Mouse (Mus musculus): ENCODE results near the gene 2810004N23Rik.

GRCm38 (mm10) chr8:124795781-124796488 lies 67.0 kb downstream of the 2810004N23Rik start:
- TF ChIP-seq POLR2A (IDR thresholded peaks at IDR 0.05; ENCODE audit: borderline replicate concordance, insufficient read depth, low read length): no peak
- no peak for TF ChIP-seq CTCF (IDR thresholded peaks at IDR 0.05; ENCODE audit: borderline replicate concordance, insufficient read depth, low read depth, low read length)

Data from cerebellum, adult 2 months (tissue).